Mouse (Mus musculus) bone marrow macrophage, adult 2 months (primary cell): ENCODE data around the gene 1700011L22Rik.

Experiments used
- CTCF ChIP-seq: IDR thresholded peaks from 2 replicates; pipeline ENCODE4 v1.5.1; 2012; ENCODE audit warnings: low read depth, mild to moderate bottlenecking, low read length, moderate library complexity
- POLR2A ChIP-seq: IDR thresholded peaks from 2 replicates; pipeline ENCODE4 v1.6.1; 2012; ENCODE audit warnings: mild to moderate bottlenecking, low read depth, low read length, borderline replicate concordance

DNA sequence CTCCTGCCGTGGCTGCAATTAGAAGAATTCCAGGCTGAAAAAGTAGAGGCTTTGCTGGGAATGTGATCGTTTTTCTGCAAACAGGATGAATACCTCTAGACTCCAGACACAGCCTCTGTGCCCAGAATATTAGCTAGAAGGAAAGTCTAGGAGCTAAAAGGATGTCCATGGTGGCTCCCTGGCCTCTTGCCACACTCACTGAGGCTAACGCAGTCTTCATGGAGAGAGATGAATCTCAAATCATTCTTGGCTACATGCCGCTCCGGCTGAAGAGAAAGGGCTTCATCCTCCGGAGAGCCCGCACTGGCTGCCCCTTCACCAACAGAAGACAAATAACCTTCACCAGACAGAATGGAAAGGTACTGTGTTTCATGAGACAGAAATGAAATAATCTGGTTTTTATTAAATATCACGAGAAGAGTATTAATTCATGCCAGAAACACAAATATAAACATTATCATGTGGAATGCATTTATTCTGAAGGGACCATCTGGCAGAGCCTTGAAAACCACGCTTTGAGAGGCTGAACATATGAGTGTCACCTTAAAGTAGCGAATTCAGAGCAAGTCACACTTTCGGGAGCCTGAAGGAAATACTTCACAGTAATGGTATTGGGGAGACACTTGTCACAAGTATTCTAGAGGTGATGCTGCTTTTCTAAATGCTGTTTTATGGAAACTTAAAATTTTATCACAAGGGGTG, 46.8 kb downstream of the 1700011L22Rik start:
- TF ChIP-seq CTCF (no peak), POLR2A (no peak)
